Mouse (Mus musculus) G1E-ER4 (cell line): ENCODE measurements around the gene Prkci. TPM values are rescaled to one million over a fixed set of nuclear protein-coding genes. Genes with fewer than 3 reads are reported as not detected.

Source experiments
- GATA1 ChIP-seq: IDR thresholded peaks from one replicate; pipeline ENCODE4 v1.8.0; 2012; ENCODE audit warnings: low read length, inconsistent platforms
- polyA plus RNA-seq: library from polyadenylated mRNA; stranded (reverse); fragments of >175 nt; gene quantifications from 2 replicates; pipeline ENCODE4 v1.2.3, GENCODE M21; 2012

Prkci gene
- polyA plus RNA-seq, 1 experiment: 5.7 TPM

DNA sequence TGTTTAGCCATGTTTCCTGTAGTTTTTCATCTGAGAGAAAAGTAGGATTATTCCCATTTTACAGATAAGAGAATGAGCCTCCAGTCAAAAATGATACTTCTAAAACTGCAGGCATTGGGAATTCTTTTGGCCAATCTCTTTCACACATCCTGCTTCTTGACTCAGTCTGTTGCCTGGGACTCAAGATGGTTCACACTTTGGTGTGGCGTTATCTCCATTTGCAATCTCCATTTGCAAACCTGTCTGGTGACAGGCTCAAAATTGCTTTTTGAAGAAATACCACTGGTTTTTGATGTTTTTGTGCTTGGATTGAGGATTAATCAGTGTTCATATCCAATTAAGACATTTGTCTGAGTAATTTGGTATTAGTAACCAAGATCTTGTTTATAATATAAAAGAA lies 103.0 kb downstream of the Prkci start:
- no peak for TF ChIP-seq GATA1

GRCm38 (mm10) chr3:31100026-31100425 lies 104.5 kb downstream of the Prkci start:
- no peak for TF ChIP-seq GATA1

DNA sequence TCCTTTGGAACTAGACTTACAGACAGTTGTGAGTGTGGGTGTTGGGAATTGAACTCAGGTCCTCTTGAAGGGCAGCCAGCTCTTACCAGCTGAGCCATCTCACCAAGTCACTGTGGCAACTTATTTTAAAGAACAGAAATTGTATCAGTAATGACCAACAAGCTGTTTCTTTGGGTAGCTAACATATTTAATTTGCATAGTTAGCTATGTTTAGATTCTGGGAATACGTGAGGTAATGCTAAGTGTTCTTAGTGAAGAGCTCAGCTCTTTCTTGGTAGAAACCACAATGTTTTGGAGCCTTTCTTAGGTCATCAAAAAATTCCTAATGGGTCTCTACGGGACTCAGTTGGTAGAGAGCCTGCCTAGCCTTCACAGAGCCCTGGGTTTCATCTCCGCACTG lies 105.3 kb downstream of the Prkci start:
- no peak for TF ChIP-seq GATA1

Other genes with a start within 250 kb of the Prkci start
- 0.02 TPM in 1 of 2 replicates, not detected in the other for gene Samd7, start 249.5 kb upstream of the Prkci start, polyA plus RNA-seq
- gene Sec62, start 202.9 kb upstream of the Prkci start, polyA plus RNA-seq: 15.9 and 20.3 TPM in 2 replicates
- gene Gpr160, start 139.8 kb upstream of the Prkci start, polyA plus RNA-seq: not detected in 2 replicates
- 2.3 and 3.8 TPM in 2 replicates for gene Phc3, start 26.3 kb upstream of the Prkci start, polyA plus RNA-seq
- gene Skil, start 99.3 kb downstream of the Prkci start, polyA plus RNA-seq: 0.60 and 1.6 TPM in 2 replicates
- not detected in 2 replicates for gene Cldn11, start 154.2 kb downstream of the Prkci start, polyA plus RNA-seq